Mouse (Mus musculus) kidney, adult 2 months (tissue): Measurements from ENCODE around the gene Hnrnpdl. TPM values are rescaled to one million over a fixed set of nuclear protein-coding genes. Genes with fewer than 3 reads are reported as not detected.
A peak's percentile ranks its signal among the peaks of the same experiment; 100 is the strongest.

Source experiments
- DNase-seq: peaks from one replicate; pipeline ENCODE4 v3.0.0; 2021
- H3K27ac ChIP-seq: fragments of 200-500 bp; 2 replicates; pipeline ENCODE4 v1.5.1; 2012; ENCODE audit warnings: low read depth, low read length, control low read depth, inconsistent platforms; ENCODE audit not compliant: insufficient read depth
- H3K27me3 ChIP-seq: fragments of 200-500 bp; replicated peaks from 2 replicates; pipeline ENCODE4 v1.6.1; 2012; ENCODE audit warnings: mild to moderate bottlenecking, moderate library complexity, low read length, inconsistent platforms; ENCODE audit not compliant: control insufficient read depth, insufficient read depth
- H3K36me3 ChIP-seq: fragments of 200-500 bp; 2 replicates; pipeline ENCODE4 v1.6.1; 2012; ENCODE audit warnings: mild to moderate bottlenecking, moderate library complexity, low read length, inconsistent platforms; ENCODE audit not compliant: control insufficient read depth, insufficient read depth
- H3K4me1 ChIP-seq: fragments of 200-500 bp; 2 replicates; pipeline ENCODE4 v1.6.1; 2011; ENCODE audit warnings: low read length; ENCODE audit not compliant: control insufficient read depth, insufficient read depth
- H3K4me3 ChIP-seq: fragments of 200-500 bp; 2 replicates; pipeline ENCODE4 v1.5.1; 2011; ENCODE audit warnings: mild to moderate bottlenecking, low read depth, low read length, control low read depth; ENCODE audit not compliant: insufficient read depth
- CTCF ChIP-seq: fragments of 200-500 bp; conservative IDR thresholded peaks from 2 replicates; pipeline ENCODE4 v1.5.1; 2011; ENCODE audit warnings: low read depth, mild to moderate bottlenecking, control low read depth, low read length, moderate library complexity, mixed read lengths; ENCODE audit not compliant: insufficient read depth, insufficient read length
- POLR2A ChIP-seq: fragments of 200-500 bp; IDR thresholded peaks from one replicate; pipeline ENCODE4 v1.6.1; 2011; ENCODE audit warnings: low read depth, low read length, control low read depth
- WGBS: fragments of 180-500 bp; shearing (Covaris S2); methylation state at CpG from one replicate; pipeline ENCODE4 v1.1.7; 2018; 5-methylcytosine and 5-hydroxymethylcytosine counted together
- polyA plus RNA-seq: library from polyadenylated mRNA; depleted of rRNA; stranded (reverse); fragments of >200 nt; gene quantifications from 2 replicates; pipeline ENCODE4 v1.2.3, GENCODE M21; 2012; rRNA removed

Hnrnpdl gene
- 33.4 and 40.5 TPM in 2 replicates for polyA plus RNA-seq

DNA sequence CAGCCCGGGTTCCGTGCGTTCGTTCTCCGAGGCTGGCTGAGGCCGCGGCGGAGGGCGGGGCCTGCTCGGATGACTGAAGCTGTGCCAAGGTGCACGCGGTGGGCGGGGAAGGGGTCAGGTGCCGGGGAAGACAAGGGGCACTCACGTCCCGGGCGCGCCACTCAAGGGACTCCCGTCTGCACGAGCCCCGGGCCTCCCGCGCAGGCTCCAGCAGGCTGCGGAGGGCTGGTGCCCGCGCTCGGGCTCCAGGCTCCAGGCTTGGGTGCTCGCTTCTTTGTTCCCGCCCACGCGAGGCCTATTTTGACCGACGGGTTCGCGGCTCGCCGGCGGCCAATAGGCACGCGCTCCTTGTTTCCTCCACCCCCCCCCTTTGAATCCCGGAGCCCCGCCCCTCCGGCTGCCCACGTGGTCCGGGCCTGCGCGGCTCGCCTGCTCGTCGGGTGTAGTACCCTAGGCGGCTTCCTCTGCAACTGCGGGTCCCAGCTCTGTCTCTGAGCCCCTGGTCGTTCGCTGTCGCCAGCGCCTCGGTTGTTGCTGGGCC lies at the start of gene Hnrnpdl, which contains the start of gene Enoph1:
Gene Hnrnpdl, minus strand, starts transcription at position 63 of the 541 bp plus-strand sequence.
Gene Enoph1, plus strand, starts transcription at position 384 of the 541 bp plus-strand sequence.
- peak within 1 kb of the TSS; percentile 92 for H3K4me3 ChIP-seq
- no peaks in the 10 kb centered on the region for H3K36me3 ChIP-seq
- TF ChIP-seq POLR2A = no peak
- no peak for TF ChIP-seq CTCF
- H3K27ac ChIP-seq = peak within 1 kb of the TSS; percentile 96
- WGBS = under 1% methylated on average over 57 of the region's 57 CpGs
- no peaks in the 10 kb centered on the region for H3K27me3 ChIP-seq
- peak; percentile 96 for DNase-seq
- peaks cover 16% of the 10 kb centered on the region for H3K4me1 ChIP-seq

DNA sequence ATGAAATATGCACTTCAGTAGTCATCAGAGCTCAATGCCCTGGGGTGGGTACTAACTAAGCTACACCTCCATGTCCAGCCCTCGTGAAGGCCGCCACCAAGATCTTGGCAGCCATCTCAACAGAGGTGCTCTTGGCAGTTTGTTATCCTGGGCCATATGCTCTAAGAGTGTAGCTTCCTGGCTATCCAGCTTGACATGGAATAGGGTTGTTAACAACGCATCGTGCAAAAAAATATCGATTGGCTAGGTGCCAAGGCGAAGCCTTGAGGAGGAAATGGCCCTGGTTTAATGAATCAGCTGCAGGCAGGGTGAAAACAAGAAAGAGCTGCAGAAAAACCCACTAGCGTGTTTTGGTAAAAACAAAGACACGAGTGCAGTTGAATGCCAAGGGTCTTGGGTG lies 45.6 kb upstream of the Hnrnpdl start:
- Histone ChIP-seq H3K27me3 (no peaks in the 10 kb centered on the region), H3K4me1 (no peaks in the 10 kb centered on the region), H3K36me3 (no peaks in the 10 kb centered on the region), H3K4me3 (no peak overlapping the region), H3K27ac (no peak overlapping the region)
- DNase-seq = no peak
- no peak for TF ChIP-seq CTCF
- TF ChIP-seq POLR2A = no peak
- 56% methylated on average over 8 of the region's 8 CpGs for WGBS

DNA sequence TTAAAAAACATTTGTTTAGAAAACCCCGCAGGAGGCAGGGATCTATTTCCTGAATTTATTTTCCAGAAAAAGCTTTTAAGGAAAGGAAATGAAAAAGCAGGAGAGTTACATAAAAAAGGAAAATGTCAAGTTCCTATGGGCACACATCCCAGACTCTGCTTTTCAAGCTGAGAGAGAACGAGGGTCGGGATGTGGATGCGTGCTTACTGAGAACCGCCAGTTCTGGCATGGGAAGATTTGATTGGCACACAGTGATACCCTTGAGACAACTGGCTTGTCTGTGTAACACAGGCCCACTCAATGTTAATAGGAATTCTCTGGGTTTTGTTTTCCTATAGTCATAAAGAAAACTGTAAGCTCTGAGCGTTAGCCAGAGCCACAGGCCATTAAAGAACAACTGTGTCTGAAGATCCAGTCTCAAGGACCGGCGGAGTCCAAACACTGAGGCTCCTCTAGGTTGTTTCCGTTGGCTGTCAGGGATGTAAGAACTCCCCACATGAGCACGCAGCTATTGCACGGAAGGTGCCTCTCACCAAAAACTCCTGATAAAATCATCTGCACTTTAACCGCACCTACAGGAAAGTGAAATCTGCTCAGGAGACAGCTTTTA lies 44.6 kb upstream of the Hnrnpdl start:
- H3K27ac ChIP-seq = no peak overlapping the region

DNA sequence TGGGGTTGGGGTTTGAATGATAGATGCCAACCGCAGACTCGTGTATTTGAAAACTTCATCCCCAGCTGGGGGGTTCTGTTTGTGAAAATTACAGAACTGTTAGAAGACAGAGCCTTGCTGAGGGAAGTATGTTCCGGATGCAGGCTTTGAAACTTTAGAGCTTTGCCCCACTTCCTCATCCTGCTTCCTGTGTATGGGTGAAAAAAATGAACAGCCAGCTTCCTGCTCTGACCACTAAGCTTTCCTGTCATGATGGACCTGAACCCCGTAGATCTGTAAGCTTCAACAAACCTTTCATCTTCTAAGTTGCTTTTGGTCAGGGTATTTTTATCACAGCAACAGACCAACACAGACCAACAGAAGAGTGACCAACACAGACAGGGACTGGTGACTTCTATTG lies 42.5 kb upstream of the Hnrnpdl start:
- no peaks in the 10 kb centered on the region for H3K4me1 ChIP-seq
- H3K36me3 ChIP-seq = no peaks in the 10 kb centered on the region
- WGBS = 84% methylated on average over 4 of the region's 4 CpGs
- no peak overlapping the region for H3K4me3 ChIP-seq
- H3K27ac ChIP-seq = no peak overlapping the region
- no peak for TF ChIP-seq POLR2A
- no peak for TF ChIP-seq CTCF
- DNase-seq = no peak
- no peaks in the 10 kb centered on the region for H3K27me3 ChIP-seq

More for the DNA sequence above, 44.6 kb upstream of the Hnrnpdl start:
- DNase-seq = no peak
- H3K4me1 ChIP-seq = no peaks in the 10 kb centered on the region
- H3K36me3 ChIP-seq = no peaks in the 10 kb centered on the region
- H3K27me3 ChIP-seq = no peaks in the 10 kb centered on the region
- no peak overlapping the region for H3K4me3 ChIP-seq
- TF ChIP-seq POLR2A (no peak), CTCF (no peak)
- 62% methylated on average over 12 of the region's 12 CpGs for whole genome bisulfite sequencing

DNA sequence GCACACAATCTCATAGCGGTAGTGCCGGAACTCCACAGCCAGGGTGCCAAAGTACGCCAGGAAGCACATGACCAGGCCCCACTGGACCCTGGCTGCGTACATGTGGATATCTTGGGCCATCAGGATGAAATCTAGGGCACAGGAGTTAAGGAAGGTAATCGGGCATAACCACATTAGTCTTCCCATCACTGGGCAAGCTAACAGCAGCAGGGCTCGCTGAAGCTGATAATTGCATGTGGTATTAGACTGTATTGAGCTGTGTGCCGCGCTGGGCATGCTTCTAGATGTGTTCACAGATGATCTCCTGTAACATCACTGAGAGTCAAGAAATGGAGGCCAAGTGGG lies 40.4 kb upstream of the Hnrnpdl start:
- Histone ChIP-seq H3K36me3 (no peaks in the 10 kb centered on the region), H3K27me3 (no peaks in the 10 kb centered on the region), H3K4me3 (no peak overlapping the region), H3K27ac (no peak overlapping the region), H3K4me1 (no peaks in the 10 kb centered on the region)
- 41% methylated on average over 8 of the region's 8 CpGs for WGBS
- TF ChIP-seq CTCF = no peak
- no peak for TF ChIP-seq POLR2A
- peak; percentile 16 for DNase-seq

DNA sequence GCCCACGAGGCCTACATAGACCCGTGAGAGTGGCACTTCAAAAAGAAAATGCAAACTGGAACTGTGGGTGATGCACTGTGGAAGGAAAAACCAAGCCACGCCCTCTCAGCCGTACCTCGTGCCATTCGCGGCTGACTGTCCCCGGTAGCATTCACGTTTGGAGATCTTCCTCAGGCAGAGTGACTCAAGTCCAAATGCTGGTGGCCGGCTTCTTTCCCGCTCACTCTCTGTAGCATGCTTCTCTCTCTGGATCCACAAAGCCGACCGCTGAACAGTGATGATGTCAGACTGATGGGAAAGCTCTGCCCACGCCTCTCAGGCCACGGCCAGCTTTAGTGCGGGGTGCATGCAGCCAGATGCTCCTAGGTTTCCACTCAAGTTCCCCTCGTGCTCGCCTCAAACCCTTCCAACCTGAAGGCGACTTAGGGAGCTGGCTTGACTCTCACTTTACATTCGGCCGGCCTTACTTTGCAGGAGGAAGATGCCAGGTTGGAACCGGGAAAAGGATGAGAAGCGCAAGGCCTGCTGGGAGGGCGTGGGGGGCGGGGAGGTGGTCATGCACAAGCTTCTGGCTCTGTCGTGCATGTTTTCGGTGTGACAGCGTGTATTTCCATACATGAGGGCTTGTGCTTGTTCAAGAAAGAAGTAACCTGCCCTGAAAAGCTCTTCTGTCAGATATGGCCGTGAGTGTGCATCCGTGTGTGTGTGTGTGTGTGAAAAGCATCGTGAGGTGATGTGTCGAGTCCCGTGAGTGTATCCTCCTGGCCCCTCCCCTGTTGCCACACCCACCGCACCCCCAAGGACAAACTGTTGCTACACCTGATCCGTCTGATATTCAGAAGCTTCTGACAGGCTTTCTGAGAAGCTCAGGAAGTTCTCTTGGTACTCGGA lies 39.8 kb upstream of the Hnrnpdl start:
- Histone ChIP-seq H3K4me1 (no peaks in the 10 kb centered on the region), H3K4me3 (peak overlapping the region; percentile 31), H3K27ac (no peak overlapping the region), H3K36me3 (no peaks in the 10 kb centered on the region), H3K27me3 (no peaks in the 10 kb centered on the region)
- no peak for TF ChIP-seq CTCF
- TF ChIP-seq POLR2A = no peak
- WGBS = 37% methylated on average over 36 of the region's 36 CpGs
- no peak for DNase-seq

DNA sequence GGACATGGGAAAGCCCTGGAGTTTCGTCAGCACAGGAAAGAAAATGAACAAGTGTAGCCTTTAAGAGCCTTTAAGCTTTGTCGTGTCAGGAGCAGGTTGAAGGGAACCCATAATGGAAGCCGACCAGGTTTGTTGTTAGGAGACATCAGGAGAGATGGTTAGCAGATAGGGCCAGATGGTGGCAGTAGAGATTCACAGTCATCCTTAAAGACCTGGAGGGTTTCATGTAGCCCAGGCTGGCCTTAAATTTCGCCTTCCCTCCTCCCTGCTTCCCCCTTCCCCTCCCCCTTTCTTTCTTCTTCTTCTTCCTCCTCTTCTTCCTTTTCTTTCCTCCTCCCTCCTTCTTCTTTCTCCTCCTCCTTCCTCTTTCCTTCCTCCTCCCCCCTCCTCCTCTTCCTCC lies 35.1 kb upstream of the Hnrnpdl start:
- TF ChIP-seq POLR2A = no peak
- no peak; the same call in 1 of the 2 replicates for TF ChIP-seq CTCF
- no peak for DNase-seq
- 60% methylated on average over 4 of the region's 4 CpGs for WGBS
- H3K27me3 ChIP-seq = no peaks in the 10 kb centered on the region
- H3K4me1 ChIP-seq = no peaks in the 10 kb centered on the region
- H3K27ac ChIP-seq = no peak overlapping the region
- no peaks in the 10 kb centered on the region for H3K36me3 ChIP-seq
- no peak overlapping the region for H3K4me3 ChIP-seq
